Mouse (Mus musculus) intestine, embryonic 16.5 days (tissue): ENCODE data around the gene Fam189a1. TPM values are rescaled to one million over a fixed set of nuclear protein-coding genes. Genes with fewer than 3 reads are reported as not detected.

Source experiments
- ATAC-seq: fragments of 200-750 bp; cut with Nextera tagmentation; 2 replicates; pipeline ENCODE4 v1.8.0; 2017; ENCODE audit warnings: moderate TSS enrichment, moderate library complexity
- H3K27ac ChIP-seq: fragments of 300-500 bp; sonication (generic); 2 replicates; pipeline ENCODE4 v1.5.1; 2014; ENCODE audit warnings: mild to moderate bottlenecking, low read length
- H3K27me3 ChIP-seq: fragments of 300-500 bp; sonication (generic); replicated peaks from 2 replicates; pipeline ENCODE4 v1.6.1; 2014; ENCODE audit warnings: low read length, control low read depth, mixed read lengths; ENCODE audit not compliant: control insufficient read depth, insufficient read depth
- H3K36me3 ChIP-seq: fragments of 300-500 bp; sonication (generic); 2 replicates; pipeline ENCODE4 v1.6.1; 2014; ENCODE audit warnings: low read length, control low read depth; ENCODE audit not compliant: control insufficient read depth, insufficient read depth
- H3K4me1 ChIP-seq: fragments of 300-500 bp; sonication (generic); 2 replicates; pipeline ENCODE4 v1.6.1; 2014; ENCODE audit warnings: low read length, control low read depth, mixed read lengths; ENCODE audit not compliant: control insufficient read depth, insufficient read depth
- H3K4me2 ChIP-seq: fragments of 300-500 bp; sonication (generic); 2 replicates; pipeline ENCODE4 v1.6.1; 2014; ENCODE audit warnings: low read depth, low read length, control low read depth
- H3K4me3 ChIP-seq: fragments of 300-500 bp; sonication (generic); 2 replicates; pipeline ENCODE4 v1.5.1; 2014; ENCODE audit warnings: mild to moderate bottlenecking, low read length
- H3K9ac ChIP-seq: fragments of 300-500 bp; sonication (generic); 2 replicates; pipeline ENCODE4 v1.6.1; 2014; ENCODE audit warnings: low read depth, low read length
- H3K9me3 ChIP-seq: fragments of 300-500 bp; sonication (generic); 2 replicates; pipeline ENCODE4 v1.6.1; 2016; ENCODE audit warnings: low read length, control low read depth; ENCODE audit not compliant: control insufficient read depth
- WGBS: fragments of 180-500 bp; shearing (Covaris S2); extraction: QIAGEN DNeasy Blood & Tissue Kit; methylation state at CpG from one replicate; pipeline ENCODE4 v1.1.7; 2014; 5-methylcytosine and 5-hydroxymethylcytosine counted together
- polyA plus RNA-seq: library from polyadenylated mRNA; unstranded; fragments of >200 nt; fragmentation: Nextera tagmentation; extraction: Ambion mirVana; gene quantifications from 2 replicates; pipeline ENCODE4 v1.2.1, GENCODE M21; 2015

The Fam189a1 gene
- polyA plus RNA-seq, 1 experiment from 2014 or later = 0.67 TPM

GRCm38 (mm10) chr7:64891139-64891538 lies 265.2 kb downstream of the Fam189a1 start:
- Histone ChIP-seq H3K4me3 (no peak overlapping the region), H3K27ac (no peak overlapping the region), H3K36me3 (no peaks in the 10 kb centered on the region), H3K4me1 (no peaks in the 10 kb centered on the region), H3K4me2 (no peak overlapping the region), H3K9ac (no peak overlapping the region), H3K27me3 (no peaks in the 10 kb centered on the region), H3K9me3 (no peaks in the 10 kb centered on the region)
- WGBS = 66% methylated on average over 3 of the region's 3 CpGs
- ATAC-seq = no peak

GRCm38 (mm10) chr7:64889919-64890318 lies 266.5 kb downstream of the Fam189a1 start:
- Histone ChIP-seq H3K27ac (no peak overlapping the region), H3K36me3 (no peaks in the 10 kb centered on the region), H3K4me1 (no peaks in the 10 kb centered on the region), H3K4me2 (no peak overlapping the region), H3K27me3 (no peaks in the 10 kb centered on the region), H3K9me3 (no peaks in the 10 kb centered on the region), H3K9ac (no peak overlapping the region), H3K4me3 (no peak overlapping the region)
- 82% methylated on average over 9 of the region's 9 CpGs for WGBS
- no peak for ATAC-seq

GRCm38 (mm10) chr7:64884187-64884862 lies 272.0 kb downstream of the Fam189a1 start:
- no peaks in the 10 kb centered on the region for H3K4me1 ChIP-seq
- WGBS = 57% methylated on average over 11 of the region's 11 CpGs
- no peaks in the 10 kb centered on the region for H3K27me3 ChIP-seq
- no peaks in the 10 kb centered on the region for H3K36me3 ChIP-seq
- no peak overlapping the region for H3K4me2 ChIP-seq
- H3K9ac ChIP-seq = no peak overlapping the region
- no peak overlapping the region for H3K4me3 ChIP-seq
- ATAC-seq = no peak
- H3K9me3 ChIP-seq = no peaks in the 10 kb centered on the region
- no peak overlapping the region for H3K27ac ChIP-seq

GRCm38 (mm10) chr7:64882243-64882642 lies 274.1 kb downstream of the Fam189a1 start:
- Histone ChIP-seq H3K4me3 (no peak overlapping the region), H3K4me2 (no peak overlapping the region), H3K27ac (no peak overlapping the region), H3K27me3 (no peaks in the 10 kb centered on the region), H3K36me3 (no peaks in the 10 kb centered on the region), H3K4me1 (no peaks in the 10 kb centered on the region), H3K9me3 (no peaks in the 10 kb centered on the region), H3K9ac (no peak overlapping the region)
- no peak for ATAC-seq
- WGBS = 66% methylated on average over 6 of the region's 6 CpGs

GRCm38 (mm10) chr7:64881387-64881786 lies 275.0 kb downstream of the Fam189a1 start:
- H3K9ac ChIP-seq = no peak overlapping the region
- H3K9me3 ChIP-seq = no peaks in the 10 kb centered on the region
- no peak overlapping the region for H3K4me2 ChIP-seq
- no peak overlapping the region for H3K4me3 ChIP-seq
- 69% methylated on average over 7 of the region's 7 CpGs for WGBS
- no peaks in the 10 kb centered on the region for H3K27me3 ChIP-seq
- no peak for ATAC-seq
- H3K36me3 ChIP-seq = no peaks in the 10 kb centered on the region
- no peak overlapping the region for H3K27ac ChIP-seq
- no peaks in the 10 kb centered on the region for H3K4me1 ChIP-seq

GRCm38 (mm10) chr7:64880415-64880814 lies 276.0 kb downstream of the Fam189a1 start:
- no peaks in the 10 kb centered on the region for H3K27me3 ChIP-seq
- H3K4me2 ChIP-seq = no peak overlapping the region
- H3K4me1 ChIP-seq = no peaks in the 10 kb centered on the region
- H3K27ac ChIP-seq = no peak overlapping the region
- H3K9me3 ChIP-seq = no peaks in the 10 kb centered on the region
- 78% methylated on average over 5 of the region's 5 CpGs for WGBS
- H3K4me3 ChIP-seq = no peak overlapping the region
- no peak for ATAC-seq
- no peaks in the 10 kb centered on the region for H3K36me3 ChIP-seq
- H3K9ac ChIP-seq = no peak overlapping the region

- H3K27me3 ChIP-seq = no peaks in the 10 kb centered on the region
- no peak overlapping the region for H3K4me2 ChIP-seq
- no peaks in the 10 kb centered on the region for H3K9me3 ChIP-seq
- H3K9ac ChIP-seq = no peak overlapping the region
- H3K36me3 ChIP-seq = 0 out of 2 replicates have a peak, but pooled peaks cover 3% of the 10 kb centered on the region
- ATAC-seq = no peak
- H3K27ac ChIP-seq = no peak overlapping the region
- WGBS = 81% methylated on average over 4 of the region's 4 CpGs
- H3K4me1 ChIP-seq = peaks cover 12% of the 10 kb centered on the region
- H3K4me3 ChIP-seq = no peak overlapping the region
Measured at GRCm38 (mm10) chr7:64874941-64875340, 281.4 kb downstream of the Fam189a1 start.

- Histone ChIP-seq H3K9ac (0 out of 2 replicates have a peak overlapping the region, but pooled peaks have one; percentile 33), H3K27me3 (no peaks in the 10 kb centered on the region), H3K4me3 (peak overlapping the region; percentile 85), H3K9me3 (no peaks in the 10 kb centered on the region), H3K27ac (no peak overlapping the region), H3K4me2 (peak overlapping the region; percentile 47), H3K36me3 (0 out of 2 replicates have a peak, but pooled peaks cover 3% of the 10 kb centered on the region), H3K4me1 (peaks cover 14% of the 10 kb centered on the region)
- ATAC-seq = peak; percentile 37
- WGBS = 39% methylated on average over 11 of the region's 11 CpGs
Measured at GRCm38 (mm10) chr7:64873266-64873665, 283.1 kb downstream of the Fam189a1 start.

GRCm38 (mm10) chr7:64872743-64873241 lies 283.6 kb downstream of the Fam189a1 start, which contains the start of gene Nsmce3:
Nsmce3 (minus strand) TSS chr7:64872997.
- Histone ChIP-seq H3K4me2 (peak within 1 kb of the TSS; percentile 80), H3K27ac (peak within 1 kb of the TSS; percentile 98), H3K9ac (peak within 1 kb of the TSS; percentile 96), H3K27me3 (no peaks in the 10 kb centered on the region), H3K4me3 (peak within 1 kb of the TSS; percentile 85), H3K36me3 (0 out of 2 replicates have a peak, but pooled peaks cover 3% of the 10 kb centered on the region), H3K4me1 (peaks cover 14% of the 10 kb centered on the region), H3K9me3 (no peaks in the 10 kb centered on the region)
- ATAC-seq = peak; percentile 98
- WGBS = under 1% methylated on average over 56 of the region's 57 CpGs
